Mouse (Mus musculus): ENCODE results near the gene Ccdc84. TPM values are rescaled to one million over a fixed set of nuclear protein-coding genes. Genes with fewer than 3 reads are reported as not detected.
"Not testable (repeated sequence)": the region's sequence is repeated elsewhere in the genome, so short reads cannot be mapped to it uniquely, and the experiment has no call there.

The Ccdc84 gene
- polyA plus RNA-seq, 1 experiment from 2014 or later, result 27.1 TPM

DNA sequence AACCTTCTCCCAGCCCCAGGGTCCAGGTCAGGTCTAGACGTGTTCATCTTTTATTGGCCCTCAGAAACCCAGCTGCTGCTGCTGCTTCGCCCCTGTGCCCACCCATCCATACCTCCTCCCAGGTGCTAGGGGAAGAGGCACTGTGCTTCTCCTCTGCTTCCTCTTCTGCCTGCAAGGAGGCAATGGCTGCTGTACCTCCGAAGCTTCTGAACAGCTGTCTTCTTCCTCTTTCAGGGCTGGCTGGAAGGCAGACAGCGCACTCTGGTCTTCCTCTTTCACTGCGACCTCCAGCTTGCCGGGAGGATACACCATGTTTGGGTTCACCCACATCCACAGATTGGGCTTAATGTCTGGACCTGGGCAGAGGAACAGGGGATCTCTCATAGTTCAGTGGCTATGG lies 17.4 kb upstream of the Ccdc84 start:
- Histone ChIP-seq H3K4me1 (replicated peaks; ENCODE audit: control insufficient read depth, insufficient read depth, low read length) (no peaks in the 10 kb centered on the region), H3K4me2 (ENCODE audit: low read length) (no peak overlapping the region), H3K36me3 (ENCODE audit: control insufficient read depth, insufficient read depth, low read length) (no peaks in the 10 kb centered on the region), H3K27ac (ENCODE audit: low read depth) (no peak overlapping the region), H3K27me3 (replicated peaks; ENCODE audit: control insufficient read depth, insufficient read depth, low read length) (no peaks in the 10 kb centered on the region), H3K9ac (ENCODE audit: low read length) (no peak overlapping the region), H3K4me3 (ENCODE audit: low read depth, low read length) (no peak overlapping the region), H3K9me3 (ENCODE audit: control insufficient read depth, low read length) (no peaks in the 10 kb centered on the region)
- 73% methylated on average over 6 of the region's 6 CpGs for whole genome bisulfite sequencing
- DNase-seq (ENCODE audit: low spot score) (no peak), ATAC-seq (replicated peaks; ENCODE audit: low FRiP score, low TSS enrichment, low read depth) (no peak)

DNA sequence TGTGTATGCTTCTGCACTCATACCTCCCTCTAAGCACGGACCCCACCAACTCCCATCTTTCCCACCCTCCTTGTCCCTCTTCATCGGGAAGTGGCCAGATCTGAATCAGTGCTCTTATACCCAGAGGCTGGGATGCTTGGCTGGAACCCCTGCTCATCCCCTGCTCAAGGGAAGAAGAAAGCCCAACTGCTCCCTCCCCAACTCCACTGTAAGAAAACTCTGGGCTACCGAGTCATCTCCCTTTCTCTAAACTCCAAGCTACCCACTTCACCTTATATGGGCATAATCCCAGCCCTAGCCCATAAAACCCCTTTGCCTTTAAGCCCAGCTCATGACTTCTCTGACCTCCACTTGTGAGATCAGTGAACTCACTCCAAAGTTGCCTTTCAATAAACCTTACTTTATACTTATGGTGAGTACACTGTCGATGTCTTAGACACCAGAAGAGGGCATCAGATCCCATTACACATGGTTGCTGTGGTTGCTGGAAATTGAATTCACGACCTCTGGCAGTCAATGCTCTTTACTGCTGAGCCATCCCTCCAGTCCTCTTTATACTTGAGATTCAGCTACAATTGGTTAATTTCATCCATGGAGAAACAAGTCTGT lies 14.3 kb upstream of the Ccdc84 start:
- ATAC-seq (replicated peaks; ENCODE audit: low FRiP score, low TSS enrichment, low read depth), result no peak
- Histone ChIP-seq H3K4me2 (ENCODE audit: low read length) (no peak overlapping the region), H3K9ac (ENCODE audit: low read length) (no peak overlapping the region), H3K27ac (ENCODE audit: low read depth) (no peak overlapping the region), H3K9me3 (ENCODE audit: control insufficient read depth, low read length) (no peaks in the 10 kb centered on the region), H3K27me3 (replicated peaks; ENCODE audit: control insufficient read depth, insufficient read depth, low read length) (no peaks in the 10 kb centered on the region), H3K4me1 (replicated peaks; ENCODE audit: control insufficient read depth, insufficient read depth, low read length) (no peaks in the 10 kb centered on the region), H3K4me3 (ENCODE audit: low read depth, low read length) (no peak overlapping the region), H3K36me3 (ENCODE audit: control insufficient read depth, insufficient read depth, low read length) (no peaks in the 10 kb centered on the region)
- DNase-seq (ENCODE audit: low spot score), result no peak
- WGBS, result 45% methylated on average over 5 of the region's 5 CpGs

DNA sequence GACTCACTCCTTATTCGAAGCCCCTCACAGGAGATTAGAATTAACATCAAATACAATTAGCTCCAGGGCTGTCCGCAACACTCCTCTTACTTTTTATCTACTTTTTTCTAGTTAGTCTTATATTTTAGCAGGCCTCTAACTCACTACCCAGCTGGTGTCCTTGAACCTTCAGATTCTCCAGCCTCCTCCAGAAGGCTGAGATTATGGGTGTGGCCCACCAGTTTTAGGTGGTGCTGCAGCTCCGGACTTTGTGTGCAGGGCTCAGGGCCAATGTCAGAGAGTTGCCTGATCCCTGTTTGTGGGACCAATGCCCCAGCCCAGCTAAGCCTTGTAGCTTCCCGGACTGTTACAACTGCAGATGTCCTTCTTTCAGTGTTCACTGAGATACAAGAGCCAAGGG lies 5.2 kb upstream of the Ccdc84 start:
- Histone ChIP-seq H3K4me1 (replicated peaks; ENCODE audit: control insufficient read depth, insufficient read depth, low read length) (no peaks in the 10 kb centered on the region), H3K27ac (ENCODE audit: low read depth) (no peak overlapping the region), H3K4me2 (ENCODE audit: low read length) (no peak overlapping the region), H3K9me3 (ENCODE audit: control insufficient read depth, low read length) (no peaks in the 10 kb centered on the region), H3K27me3 (replicated peaks; ENCODE audit: control insufficient read depth, insufficient read depth, low read length) (no peaks in the 10 kb centered on the region), H3K4me3 (ENCODE audit: low read depth, low read length) (no peak overlapping the region), H3K9ac (ENCODE audit: low read length) (no peak overlapping the region), H3K36me3 (ENCODE audit: control insufficient read depth, insufficient read depth, low read length) (no peaks in the 10 kb centered on the region)
- DNase-seq (ENCODE audit: low spot score), result no peak
- WGBS, result 77% methylated on average over 4 of the region's 4 CpGs
- no peak for ATAC-seq (replicated peaks; ENCODE audit: low FRiP score, low TSS enrichment, low read depth)

DNA sequence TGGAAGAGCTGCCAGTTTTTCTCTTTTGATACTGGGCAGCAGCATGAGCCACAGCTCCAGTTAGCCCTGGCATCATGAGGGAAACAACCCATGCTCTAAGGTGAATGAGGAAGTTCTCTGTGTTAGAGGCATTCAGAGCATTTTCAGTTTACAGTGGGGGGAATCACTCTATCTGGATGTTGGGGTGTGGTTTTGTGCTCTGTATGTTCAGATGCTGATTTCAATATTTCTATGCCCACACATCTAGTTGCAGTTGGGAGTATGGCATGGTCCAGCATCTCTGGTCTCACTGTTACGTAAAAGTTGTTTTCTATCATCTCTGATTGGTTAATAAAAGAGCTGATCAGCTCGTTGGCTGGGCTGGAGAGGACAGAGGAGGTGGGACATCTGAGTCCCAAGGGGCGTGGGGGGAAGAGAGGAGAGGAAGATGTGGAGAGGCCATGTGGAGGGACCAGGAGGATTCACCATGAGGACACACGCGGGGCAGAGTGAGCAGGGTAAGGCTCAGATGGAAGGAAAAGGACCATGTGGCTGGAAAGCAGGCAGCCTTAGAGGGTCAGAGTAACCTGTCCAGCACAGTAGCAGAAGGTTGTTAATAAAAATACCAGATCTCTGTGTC lies 2.0 kb upstream of the Ccdc84 start:
- peaks cover 6% of the 10 kb centered on the region; the same call in 1 of the 2 replicates for H3K4me1 ChIP-seq (replicated peaks; ENCODE audit: control insufficient read depth, insufficient read depth, low read length)
- H3K9me3 ChIP-seq (ENCODE audit: control insufficient read depth, low read length), result no peaks in the 10 kb centered on the region
- no peak overlapping the region for H3K4me2 ChIP-seq (ENCODE audit: low read length)
- H3K27ac ChIP-seq (ENCODE audit: low read depth), result no peak overlapping the region
- H3K9ac ChIP-seq (ENCODE audit: low read length), result no peak overlapping the region
- DNase-seq (ENCODE audit: low spot score) (no peak), ATAC-seq (replicated peaks; ENCODE audit: low FRiP score, low TSS enrichment, low read depth) (no peak)
- peaks cover 8% of the 10 kb centered on the region; the same call in 1 of the 2 replicates for H3K36me3 ChIP-seq (ENCODE audit: control insufficient read depth, insufficient read depth, low read length)
- WGBS, result 72% methylated on average over 5 of the region's 5 CpGs
- H3K4me3 ChIP-seq (ENCODE audit: low read depth, low read length), result no peak overlapping the region
- no peaks in the 10 kb centered on the region for H3K27me3 ChIP-seq (replicated peaks; ENCODE audit: control insufficient read depth, insufficient read depth, low read length)

DNA sequence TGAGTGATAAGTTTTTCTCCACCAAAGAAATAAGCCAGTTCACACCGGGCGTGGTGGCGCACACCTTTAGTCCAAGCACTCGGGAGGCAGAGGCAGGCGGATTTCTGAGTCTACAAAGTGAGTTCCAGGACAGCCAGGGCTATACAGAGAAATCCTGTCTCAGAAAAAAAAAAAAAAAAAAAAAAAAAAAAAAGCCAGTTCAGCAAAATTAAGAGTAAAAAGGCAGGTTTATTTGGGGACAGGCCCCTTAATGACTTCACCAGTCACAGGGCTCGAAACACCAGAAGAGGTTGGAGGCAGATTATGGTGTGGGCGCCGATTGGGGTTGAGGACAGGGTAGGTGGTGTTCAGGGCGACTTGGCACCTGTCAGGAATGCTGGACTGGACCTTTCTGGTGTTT lies 1.4 kb upstream of the Ccdc84 start:
- not testable (repeated sequence) for H3K4me3 ChIP-seq (ENCODE audit: low read depth, low read length); H3K4me1 ChIP-seq (replicated peaks; ENCODE audit: control insufficient read depth, insufficient read depth, low read length); H3K27me3 ChIP-seq (replicated peaks; ENCODE audit: control insufficient read depth, insufficient read depth, low read length); DNase-seq (ENCODE audit: low spot score); H3K27ac ChIP-seq (ENCODE audit: low read depth); H3K9ac ChIP-seq (ENCODE audit: low read length); H3K4me2 ChIP-seq (ENCODE audit: low read length); ATAC-seq (replicated peaks; ENCODE audit: low FRiP score, low TSS enrichment, low read depth); H3K9me3 ChIP-seq (ENCODE audit: control insufficient read depth, low read length); H3K36me3 ChIP-seq (ENCODE audit: control insufficient read depth, insufficient read depth, low read length)
- 92% methylated on average over 9 of the region's 9 CpGs for WGBS

DNA sequence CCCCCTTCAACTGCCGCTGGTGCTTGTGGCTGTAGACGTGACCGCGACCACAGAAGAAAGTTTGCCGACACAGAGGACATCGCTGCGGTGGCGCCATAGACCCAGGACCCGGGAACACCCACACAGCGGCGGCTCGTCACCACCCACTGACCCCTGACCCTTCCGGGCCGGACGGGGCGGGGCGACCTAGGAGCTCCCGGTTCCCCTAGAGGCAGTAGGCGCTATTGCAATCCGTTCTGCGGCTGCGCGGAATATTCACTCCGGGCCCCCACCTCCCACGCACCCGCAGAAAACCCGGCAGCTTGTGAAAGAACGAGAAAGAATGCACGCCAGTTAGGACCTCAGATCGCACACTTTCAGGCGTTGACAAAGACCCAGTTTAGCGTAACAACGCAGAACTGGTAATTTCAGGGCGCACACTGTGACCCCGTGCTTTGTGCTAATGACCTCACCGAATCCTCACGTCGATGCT lies 441 bp downstream of the Ccdc84 start:
- peak overlapping the region; percentile 64; the same call in 1 of the 2 replicates for H3K27ac ChIP-seq (ENCODE audit: low read depth)
- H3K4me1 ChIP-seq (replicated peaks; ENCODE audit: control insufficient read depth, insufficient read depth, low read length), result peaks cover 6% of the 10 kb centered on the region; the same call in 1 of the 2 replicates
- no peaks in the 10 kb centered on the region for H3K9me3 ChIP-seq (ENCODE audit: control insufficient read depth, low read length)
- DNase-seq (ENCODE audit: low spot score), result peak; percentile 96
- peak overlapping the region; percentile 84 for H3K4me2 ChIP-seq (ENCODE audit: low read length)
- peak; percentile 89 for ATAC-seq (replicated peaks; ENCODE audit: low FRiP score, low TSS enrichment, low read depth)
- peak overlapping the region; percentile 78 for H3K9ac ChIP-seq (ENCODE audit: low read length)
- WGBS, result under 1% methylated on average over 38 of the region's 38 CpGs
- H3K4me3 ChIP-seq (ENCODE audit: low read depth, low read length), result peak overlapping the region; percentile 77
- H3K27me3 ChIP-seq (replicated peaks; ENCODE audit: control insufficient read depth, insufficient read depth, low read length), result no peaks in the 10 kb centered on the region
- peaks cover 23% of the 10 kb centered on the region for H3K36me3 ChIP-seq (ENCODE audit: control insufficient read depth, insufficient read depth, low read length)

DNA sequence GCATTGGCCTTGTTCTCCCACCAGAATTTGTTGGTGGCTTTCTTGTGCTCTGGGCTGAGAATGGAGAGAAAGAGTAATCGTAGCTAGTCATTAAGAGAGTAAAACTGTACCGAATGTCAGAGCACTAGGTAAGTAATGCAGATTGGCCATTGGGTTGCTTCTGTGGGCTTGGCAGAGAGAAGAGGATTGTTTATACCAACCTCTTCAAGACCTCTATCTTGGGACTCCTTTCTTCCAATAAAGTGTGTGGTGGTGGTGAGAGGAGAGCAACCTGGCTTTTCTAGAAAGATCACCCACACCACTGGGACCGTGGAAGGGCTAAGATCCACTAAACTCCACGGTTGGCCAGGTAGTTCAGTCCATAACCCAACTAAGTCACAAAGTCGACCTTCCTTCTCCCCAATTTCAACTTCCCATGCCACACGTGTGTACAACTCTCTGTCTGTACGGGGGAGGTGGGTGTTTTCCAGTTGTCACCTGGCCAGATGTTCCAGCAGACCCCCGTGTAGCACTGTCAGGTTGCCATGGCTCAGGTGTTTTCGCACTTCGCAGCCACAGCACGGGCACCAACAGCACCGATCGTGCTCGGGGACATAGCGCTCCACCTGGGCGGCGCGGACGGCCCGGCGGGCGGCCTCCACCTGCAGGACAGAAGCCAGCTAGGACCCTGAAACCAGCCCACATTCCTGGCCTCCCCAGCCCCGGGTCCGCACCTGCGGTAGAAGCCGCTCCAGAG lies 1.0 kb downstream of the Ccdc84 start:
- peaks cover 6% of the 10 kb centered on the region; the same call in 1 of the 2 replicates for H3K4me1 ChIP-seq (replicated peaks; ENCODE audit: control insufficient read depth, insufficient read depth, low read length)
- H3K9ac ChIP-seq (ENCODE audit: low read length), result peak overlapping the region; percentile 78
- 0 out of 2 replicates have a peak overlapping the region, but pooled peaks have one; percentile 47 for H3K27ac ChIP-seq (ENCODE audit: low read depth)
- H3K36me3 ChIP-seq (ENCODE audit: control insufficient read depth, insufficient read depth, low read length), result peaks cover 28% of the 10 kb centered on the region
- no peaks in the 10 kb centered on the region for H3K9me3 ChIP-seq (ENCODE audit: control insufficient read depth, low read length)
- peak overlapping the region; percentile 77 for H3K4me3 ChIP-seq (ENCODE audit: low read depth, low read length)
- WGBS, result 8% methylated on average over 26 of the region's 26 CpGs
- DNase-seq (ENCODE audit: low spot score) (no peak), ATAC-seq (replicated peaks; ENCODE audit: low FRiP score, low TSS enrichment, low read depth) (peak; percentile 71)
- peak overlapping the region; percentile 84 for H3K4me2 ChIP-seq (ENCODE audit: low read length)
- no peaks in the 10 kb centered on the region for H3K27me3 ChIP-seq (replicated peaks; ENCODE audit: control insufficient read depth, insufficient read depth, low read length)

DNA sequence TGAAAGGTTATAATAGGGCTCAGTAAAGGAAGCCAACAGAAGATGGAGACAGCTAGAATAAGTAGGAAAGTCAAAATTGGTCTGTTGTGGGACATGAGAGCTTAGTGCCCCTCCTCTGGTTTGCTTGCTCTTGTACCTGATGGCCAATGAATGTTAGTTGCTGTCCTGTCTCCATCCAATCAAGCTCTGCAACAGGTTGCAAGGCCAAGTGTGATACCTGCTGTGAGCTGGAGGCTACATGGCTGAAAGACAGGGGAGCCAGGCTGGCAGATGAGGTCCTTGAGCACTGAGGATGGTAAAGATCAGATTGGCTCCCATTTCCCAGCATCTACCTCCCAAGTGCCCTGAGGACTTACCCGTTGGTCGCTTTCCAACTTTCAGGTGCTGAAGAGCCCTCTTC lies 5.6 kb downstream of the Ccdc84 start:
- no peak overlapping the region for H3K9ac ChIP-seq (ENCODE audit: low read length)
- no peak overlapping the region for H3K4me3 ChIP-seq (ENCODE audit: low read depth, low read length)
- no peak for ATAC-seq (replicated peaks; ENCODE audit: low FRiP score, low TSS enrichment, low read depth)
- no peak overlapping the region for H3K27ac ChIP-seq (ENCODE audit: low read depth)
- H3K9me3 ChIP-seq (ENCODE audit: control insufficient read depth, low read length), result no peaks in the 10 kb centered on the region
- H3K4me1 ChIP-seq (replicated peaks; ENCODE audit: control insufficient read depth, insufficient read depth, low read length), result peaks cover 3% of the 10 kb centered on the region
- no peak overlapping the region for H3K4me2 ChIP-seq (ENCODE audit: low read length)
- DNase-seq (ENCODE audit: low spot score), result no peak
- no peaks in the 10 kb centered on the region for H3K27me3 ChIP-seq (replicated peaks; ENCODE audit: control insufficient read depth, insufficient read depth, low read length)
- H3K36me3 ChIP-seq (ENCODE audit: control insufficient read depth, insufficient read depth, low read length), result peaks cover 65% of the 10 kb centered on the region
- WGBS, result 68% methylated on average over 2 of the region's 2 CpGs
